Mouse (Mus musculus) liver, postnatal 0 days (tissue): ENCODE results near the gene Cnpy1. TPM values are rescaled to one million over a fixed set of nuclear protein-coding genes. Genes with fewer than 3 reads are reported as not detected.

ENCODE experiments used
- ATAC-seq: fragments of 200-750 bp; cut with Nextera tagmentation; 2 replicates; pipeline ENCODE4 v1.8.0; 2017; ENCODE audit warnings: mild to moderate bottlenecking, moderate library complexity
- DNase-seq: peaks from one replicate; pipeline ENCODE4 v3.0.0-alpha.2; 2016
- H3K27ac ChIP-seq: fragments of 300-500 bp; sonication (generic); 2 replicates; pipeline ENCODE4 v1.5.1; 2014; ENCODE audit warnings: antibody characterized with exemption, moderate library complexity, mild to moderate bottlenecking, low read depth
- H3K27me3 ChIP-seq: fragments of 300-500 bp; sonication (generic); 2 replicates; pipeline ENCODE4 v1.6.1; 2014; ENCODE audit warnings: low read length, control low read depth, mixed read lengths; ENCODE audit not compliant: insufficient read depth
- H3K36me3 ChIP-seq: fragments of 300-500 bp; sonication (generic); replicated peaks from 2 replicates; pipeline ENCODE4 v1.6.1; 2014; ENCODE audit warnings: mild to moderate bottlenecking, control low read depth, low read length, moderate library complexity, mixed read lengths; ENCODE audit not compliant: insufficient read depth
- H3K4me1 ChIP-seq: fragments of 300-500 bp; sonication (generic); 2 replicates; pipeline ENCODE4 v1.6.1; 2014; ENCODE audit warnings: antibody characterized with exemption, mild to moderate bottlenecking, control low read depth; ENCODE audit not compliant: insufficient read depth
- H3K4me2 ChIP-seq: fragments of 300-500 bp; sonication (generic); 2 replicates; pipeline ENCODE4 v1.6.1; 2014; ENCODE audit warnings: low read depth, mild to moderate bottlenecking, low read length, moderate library complexity, mixed read lengths
- H3K4me3 ChIP-seq: fragments of 300-500 bp; sonication (generic); 2 replicates; pipeline ENCODE4 v1.5.1; 2014; ENCODE audit warnings: low read depth, low read length
- H3K9ac ChIP-seq: fragments of 300-500 bp; sonication (generic); replicated peaks from 2 replicates; pipeline ENCODE4 v1.6.1; 2014; ENCODE audit warnings: mild to moderate bottlenecking, moderate library complexity
- H3K9me3 ChIP-seq: fragments of 300-500 bp; sonication (generic); 2 replicates; pipeline ENCODE4 v1.6.1; 2016; ENCODE audit warnings: mild to moderate bottlenecking, control low read depth, low read length, mixed read lengths
- CTCF ChIP-seq: sonication (generic); IDR thresholded peaks from 2 replicates; pipeline ENCODE4 v1.5.1; 2016; ENCODE audit warnings: antibody characterized with exemption, low read depth
- EP300 ChIP-seq: IDR thresholded peaks from 2 replicates; pipeline ENCODE4 v1.6.1; 2016; ENCODE audit warnings: antibody characterized with exemption, low read depth, mild to moderate bottlenecking
- WGBS: fragments of 180-500 bp; shearing (Covaris S2); extraction: QIAGEN DNeasy Blood & Tissue Kit; methylation state at CpG from one replicate; pipeline ENCODE4 v1.1.7; 2014; ENCODE audit not compliant: insufficient replicate concordance; 5-methylcytosine and 5-hydroxymethylcytosine counted together
- polyA plus RNA-seq: library from polyadenylated mRNA; unstranded; fragments of >200 nt; fragmentation: Nextera tagmentation; extraction: Ambion mirVana; gene quantifications from 2 replicates; pipeline ENCODE4 v1.2.1, GENCODE M21; 2015

Gene Cnpy1
- polyA plus RNA-seq, 1 experiment from 2014 or later: not detected

DNA sequence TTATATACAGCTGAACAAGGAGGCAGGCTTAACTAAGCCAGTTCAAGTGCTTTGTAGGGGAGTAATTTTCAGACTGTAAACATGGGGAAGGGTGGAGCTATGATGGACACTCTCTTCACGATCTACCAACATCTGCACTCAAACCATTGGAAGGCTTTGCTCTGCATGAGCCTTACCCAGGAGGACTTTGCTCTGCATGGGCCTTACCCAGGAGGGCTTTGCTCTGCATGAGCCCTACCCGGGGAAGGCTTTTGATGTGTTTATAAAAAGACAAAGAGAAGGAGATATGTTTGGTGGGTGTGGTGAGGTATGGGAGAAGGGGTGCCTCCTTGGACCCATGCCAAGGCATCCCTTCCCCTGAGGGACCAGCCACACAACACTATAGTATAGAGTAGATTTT, 31.7 kb upstream of the Cnpy1 start:
- Histone ChIP-seq H3K9me3 (no peaks in the 10 kb centered on the region), H3K9ac (no peak overlapping the region), H3K4me2 (no peak overlapping the region), H3K4me1 (no peaks in the 10 kb centered on the region), H3K4me3 (no peak overlapping the region), H3K36me3 (no peaks in the 10 kb centered on the region), H3K27me3 (no peaks in the 10 kb centered on the region), H3K27ac (no peak overlapping the region)
- DNase-seq: no peak
- WGBS: 54% methylated on average over 2 of the region's 2 CpGs
- ATAC-seq: no peak
- no peak for TF ChIP-seq EP300
- no peak for TF ChIP-seq CTCF

DNA sequence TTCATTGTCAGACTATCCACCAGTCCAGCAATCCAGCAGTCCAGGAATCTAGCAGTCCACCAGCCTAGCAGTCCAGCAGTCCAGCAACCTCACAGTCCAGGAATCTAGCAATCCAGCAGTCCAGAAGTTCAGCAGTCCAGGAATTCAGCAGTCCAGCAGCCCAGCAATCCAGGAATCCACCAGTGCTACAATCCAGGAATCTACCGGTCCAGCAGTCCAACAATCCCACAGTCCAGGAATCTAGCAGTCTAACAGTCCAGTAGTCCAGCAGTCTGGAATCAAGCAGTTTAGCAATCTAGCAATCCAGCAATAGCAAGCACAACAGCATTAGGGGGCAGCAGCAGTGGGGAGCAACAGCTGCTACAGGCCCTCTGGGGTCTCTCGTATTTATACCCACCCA, 27.2 kb upstream of the Cnpy1 start:
- Histone ChIP-seq H3K36me3 (no peaks in the 10 kb centered on the region), H3K4me2 (no peak overlapping the region), H3K4me3 (no peak overlapping the region), H3K4me1 (peaks cover 11% of the 10 kb centered on the region), H3K27ac (no peak overlapping the region), H3K27me3 (no peaks in the 10 kb centered on the region), H3K9ac (no peak overlapping the region), H3K9me3 (no peaks in the 10 kb centered on the region)
- 71% methylated on average over 2 of the region's 2 CpGs for WGBS
- DNase-seq (no peak), ATAC-seq (no peak)
- TF ChIP-seq CTCF (no peak), EP300 (no peak)

DNA sequence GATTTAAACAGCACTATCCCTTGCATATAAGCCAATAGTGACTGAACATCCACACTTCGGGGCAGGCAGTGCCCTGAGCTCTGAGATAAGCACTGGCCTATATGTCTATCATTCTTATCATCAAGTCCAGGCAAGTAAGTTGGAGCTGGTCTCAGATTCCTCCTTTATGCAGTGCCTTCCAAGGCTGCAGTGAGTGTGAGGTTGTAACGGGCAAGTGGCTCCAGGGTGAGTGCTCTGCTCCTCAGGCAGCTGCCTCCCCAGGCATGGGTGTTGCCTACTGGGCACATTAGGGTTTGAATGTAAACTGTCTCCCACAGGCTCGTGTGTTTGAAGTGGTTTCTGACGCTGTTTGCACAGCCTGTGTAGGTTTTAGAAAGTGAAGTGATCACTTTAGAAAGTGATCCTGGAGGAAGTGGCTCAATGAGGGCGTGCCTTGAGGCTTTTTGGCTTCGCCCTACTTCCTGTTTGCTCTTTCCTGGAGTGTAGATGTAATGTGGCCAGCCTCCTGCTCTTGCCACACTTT, 23.9 kb upstream of the Cnpy1 start:
- Histone ChIP-seq H3K9me3 (no peaks in the 10 kb centered on the region), H3K4me3 (no peak overlapping the region), H3K4me1 (peaks cover 11% of the 10 kb centered on the region), H3K36me3 (no peaks in the 10 kb centered on the region), H3K27ac (peak overlapping the region; percentile 77), H3K4me2 (peak overlapping the region; percentile 37), H3K27me3 (no peaks in the 10 kb centered on the region), H3K9ac (no peak overlapping the region)
- peak; percentile 72 for ATAC-seq
- TF ChIP-seq EP300 (0 out of 2 replicates have a peak, but pooled peaks have one; percentile 28), CTCF (no peak)
- DNase-seq: peak; percentile 45
- 14% methylated on average over 6 of the region's 6 CpGs for WGBS

DNA sequence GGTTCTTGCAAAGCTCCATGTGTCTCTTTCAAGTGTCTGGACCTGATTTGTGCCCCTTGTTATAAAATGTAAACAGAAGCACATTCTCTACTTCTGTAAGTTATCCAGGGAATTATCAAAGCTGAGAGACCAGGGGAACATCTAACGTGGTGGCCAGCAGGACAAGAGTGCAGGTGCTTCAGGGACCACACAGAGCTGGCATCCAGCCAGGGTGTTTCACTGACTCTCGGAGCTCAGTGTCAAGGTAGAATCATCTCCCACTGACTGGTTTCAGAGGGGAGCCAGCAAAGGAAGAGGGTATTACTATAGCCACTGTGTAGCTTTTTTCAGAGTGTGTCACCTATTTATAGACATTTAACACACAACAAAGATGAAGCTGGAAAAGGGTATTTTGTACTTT, 22.0 kb upstream of the Cnpy1 start:
- Histone ChIP-seq H3K4me2 (no peak overlapping the region), H3K4me1 (peaks cover 11% of the 10 kb centered on the region), H3K36me3 (no peaks in the 10 kb centered on the region), H3K27me3 (no peaks in the 10 kb centered on the region), H3K9me3 (no peaks in the 10 kb centered on the region), H3K9ac (no peak overlapping the region), H3K27ac (no peak overlapping the region), H3K4me3 (no peak overlapping the region)
- no peak for DNase-seq
- ATAC-seq: no peak
- WGBS: 37% methylated on average over 2 of the region's 2 CpGs
- TF ChIP-seq EP300: no peak
- no peak for TF ChIP-seq CTCF

GRCm38 (mm10) chr5:28265653-28266052, 20.0 kb upstream of the Cnpy1 start:
- H3K27me3 ChIP-seq: no peaks in the 10 kb centered on the region
- H3K9ac ChIP-seq: no peak overlapping the region
- H3K4me1 ChIP-seq: peaks cover 11% of the 10 kb centered on the region
- no peaks in the 10 kb centered on the region for H3K9me3 ChIP-seq
- no peak overlapping the region for H3K4me3 ChIP-seq
- ATAC-seq: no peak
- TF ChIP-seq EP300 (no peak), CTCF (no peak)
- H3K27ac ChIP-seq: no peak overlapping the region
- H3K4me2 ChIP-seq: no peak overlapping the region
- DNase-seq: no peak
- no peaks in the 10 kb centered on the region for H3K36me3 ChIP-seq

- peaks cover 2% of the 10 kb centered on the region; the same call in 1 of the 2 replicates for H3K4me1 ChIP-seq
- H3K4me2 ChIP-seq: no peak overlapping the region
- no peak for TF ChIP-seq CTCF
- TF ChIP-seq EP300: no peak
- H3K27me3 ChIP-seq: no peaks in the 10 kb centered on the region
- no peak overlapping the region for H3K9ac ChIP-seq
- H3K9me3 ChIP-seq: peaks cover 2% of the 10 kb centered on the region; the same call in 1 of the 2 replicates
- DNase-seq (no peak), ATAC-seq (no peak)
- H3K36me3 ChIP-seq: no peaks in the 10 kb centered on the region
- no peak overlapping the region for H3K4me3 ChIP-seq
- H3K27ac ChIP-seq: no peak overlapping the region
- WGBS: 64% methylated on average over 1 of the region's 1 CpGs
Measured at GRCm38 (mm10) chr5:28263852-28264251, 18.2 kb upstream of the Cnpy1 start.

DNA sequence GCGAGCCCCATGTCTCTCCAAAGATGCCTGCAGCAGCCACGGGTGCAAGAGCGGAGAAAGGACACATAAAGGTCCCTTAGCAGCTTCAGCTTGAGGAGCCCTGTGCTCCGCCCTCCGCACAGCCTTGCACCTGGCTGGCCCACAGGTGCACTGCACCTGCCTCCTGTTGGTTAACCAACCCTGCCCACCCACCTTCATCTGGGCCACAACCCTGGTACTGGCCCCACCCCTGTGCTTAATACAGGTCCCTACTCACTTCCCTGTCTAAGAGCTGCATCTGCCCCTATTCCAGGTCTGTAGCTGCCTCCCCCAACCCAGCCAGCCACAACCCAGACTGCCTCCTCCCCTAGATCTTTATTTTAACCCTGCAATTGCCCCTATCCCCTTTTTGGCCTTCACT, 16.5 kb upstream of the Cnpy1 start:
- Histone ChIP-seq H3K4me3 (no peak overlapping the region), H3K4me2 (no peak overlapping the region), H3K9me3 (peaks cover 2% of the 10 kb centered on the region; the same call in 1 of the 2 replicates), H3K36me3 (no peaks in the 10 kb centered on the region), H3K27me3 (no peaks in the 10 kb centered on the region), H3K9ac (no peak overlapping the region), H3K27ac (no peak overlapping the region), H3K4me1 (no peaks in the 10 kb centered on the region)
- no peak for ATAC-seq
- DNase-seq: no peak
- WGBS: 76% methylated on average over 5 of the region's 5 CpGs
- TF ChIP-seq CTCF (no peak), EP300 (no peak)
